Mouse (Mus musculus) 3134 (cell line): ENCODE results near the gene Cirbp.
"Not testable (repeated sequence)": the region's sequence is repeated elsewhere in the genome, so short reads cannot be mapped to it uniquely, and the experiment has no call there.

Source experiments
- DNase-seq: peaks from one replicate; pipeline ENCODE4 v3.0.0-alpha.2; 2011; ENCODE audit warnings: low spot score; ENCODE audit not compliant: insufficient read length; ENCODE audit errors: extremely low read depth

The Cirbp gene

DNA sequence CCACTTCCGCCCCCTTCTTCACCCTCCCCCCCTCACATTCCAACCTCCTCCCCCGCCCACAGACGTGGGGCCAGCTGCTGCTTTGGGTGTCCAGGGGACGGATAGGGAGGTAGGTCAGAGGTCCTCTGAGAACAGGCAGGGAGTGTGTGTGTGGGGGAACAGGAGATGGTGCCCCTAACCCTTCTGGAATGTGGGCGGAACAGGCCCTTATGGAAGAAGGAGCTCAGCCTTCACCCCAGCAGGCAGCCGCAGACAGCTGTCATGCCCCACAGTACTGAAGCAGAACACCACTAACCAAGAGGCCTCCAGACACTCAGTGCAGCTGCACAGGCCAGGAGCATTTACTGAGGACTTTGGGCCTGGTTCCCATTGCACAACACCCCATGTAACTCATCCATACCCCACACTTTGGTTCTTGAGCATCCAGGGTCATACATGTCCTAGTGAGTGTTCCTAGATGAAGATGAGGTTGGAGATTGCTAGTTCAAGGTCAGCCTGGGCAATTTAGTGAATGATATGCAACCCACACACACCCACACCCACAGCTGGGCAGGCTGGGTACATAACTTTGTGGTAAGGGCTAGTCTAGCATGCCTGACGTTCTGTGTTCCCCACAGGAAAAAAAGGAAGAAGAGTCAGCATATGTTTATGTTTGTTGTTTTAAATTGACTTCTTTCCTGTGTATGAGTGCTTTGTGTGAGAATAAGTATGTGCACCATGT lies 4.1 kb upstream of the Cirbp start:
- DNase-seq: no peak

DNA sequence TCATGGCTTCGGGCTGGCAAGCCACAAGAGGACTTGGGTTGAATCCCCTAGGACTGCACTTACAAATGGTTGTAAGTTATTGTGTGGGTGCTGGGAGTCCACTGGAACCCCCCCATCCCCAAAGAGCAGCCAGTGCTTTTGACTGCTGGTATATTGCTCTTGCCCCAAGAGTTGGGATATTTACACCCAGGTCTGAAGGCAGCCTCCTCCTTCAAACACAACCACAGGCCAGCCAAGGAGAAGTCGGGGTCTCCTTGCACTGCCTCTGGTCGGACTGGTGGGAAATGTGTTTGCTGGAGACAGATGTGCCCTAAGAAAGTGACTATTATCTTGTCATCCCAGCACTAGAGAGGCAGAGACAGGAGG lies 3.6 kb upstream of the Cirbp start:
- no peak for DNase-seq

DNA sequence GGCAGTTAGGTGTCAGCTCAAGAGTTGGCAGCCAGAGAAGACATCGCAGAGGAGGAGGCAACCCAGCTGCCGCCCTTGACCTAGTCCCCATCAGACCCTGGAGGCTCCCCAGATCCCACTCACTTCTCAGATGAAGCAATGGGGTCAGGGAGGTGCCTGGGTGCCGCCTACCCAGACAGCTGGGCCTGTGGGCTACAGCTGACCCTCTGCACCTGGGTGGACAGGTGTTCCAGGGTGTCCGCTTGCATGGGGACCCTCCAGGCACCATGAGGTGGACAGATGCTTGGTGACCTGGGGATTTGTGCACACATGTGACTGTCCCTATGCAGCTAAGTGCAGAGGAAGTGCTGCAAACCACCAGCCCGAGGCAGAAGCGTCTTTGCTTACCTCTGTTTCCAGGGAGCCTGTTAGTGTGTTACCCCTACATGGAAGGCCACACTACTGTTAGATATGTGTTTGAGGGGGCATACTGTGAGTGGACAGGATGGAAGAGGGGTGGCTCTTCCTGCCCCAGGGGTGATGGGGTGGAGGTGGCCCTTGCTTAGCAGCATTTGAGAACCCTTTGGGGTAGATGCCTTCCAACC lies 3.0 kb upstream of the Cirbp start:
- no peak for DNase-seq

DNA sequence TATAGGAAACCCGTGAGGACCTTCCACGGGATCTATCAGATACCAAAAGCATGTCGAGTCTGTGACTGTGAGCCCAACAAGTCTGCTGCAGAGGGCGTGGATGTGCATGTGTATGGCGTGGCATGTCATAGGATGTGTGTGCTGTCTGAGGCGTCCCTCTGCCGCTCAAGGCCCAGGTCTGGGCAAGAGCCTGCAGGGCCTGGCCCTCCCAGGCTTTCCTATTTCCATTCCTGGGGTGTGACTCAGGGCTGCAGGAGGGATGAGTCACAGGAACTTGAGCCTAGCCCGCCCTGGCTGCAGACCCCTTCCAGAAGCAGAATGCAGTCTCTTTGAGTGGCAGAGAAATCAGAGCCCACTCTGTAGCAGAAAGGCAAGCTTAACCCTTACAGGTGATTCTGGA lies 2.1 kb upstream of the Cirbp start:
- DNase-seq: peak; percentile 87

DNA sequence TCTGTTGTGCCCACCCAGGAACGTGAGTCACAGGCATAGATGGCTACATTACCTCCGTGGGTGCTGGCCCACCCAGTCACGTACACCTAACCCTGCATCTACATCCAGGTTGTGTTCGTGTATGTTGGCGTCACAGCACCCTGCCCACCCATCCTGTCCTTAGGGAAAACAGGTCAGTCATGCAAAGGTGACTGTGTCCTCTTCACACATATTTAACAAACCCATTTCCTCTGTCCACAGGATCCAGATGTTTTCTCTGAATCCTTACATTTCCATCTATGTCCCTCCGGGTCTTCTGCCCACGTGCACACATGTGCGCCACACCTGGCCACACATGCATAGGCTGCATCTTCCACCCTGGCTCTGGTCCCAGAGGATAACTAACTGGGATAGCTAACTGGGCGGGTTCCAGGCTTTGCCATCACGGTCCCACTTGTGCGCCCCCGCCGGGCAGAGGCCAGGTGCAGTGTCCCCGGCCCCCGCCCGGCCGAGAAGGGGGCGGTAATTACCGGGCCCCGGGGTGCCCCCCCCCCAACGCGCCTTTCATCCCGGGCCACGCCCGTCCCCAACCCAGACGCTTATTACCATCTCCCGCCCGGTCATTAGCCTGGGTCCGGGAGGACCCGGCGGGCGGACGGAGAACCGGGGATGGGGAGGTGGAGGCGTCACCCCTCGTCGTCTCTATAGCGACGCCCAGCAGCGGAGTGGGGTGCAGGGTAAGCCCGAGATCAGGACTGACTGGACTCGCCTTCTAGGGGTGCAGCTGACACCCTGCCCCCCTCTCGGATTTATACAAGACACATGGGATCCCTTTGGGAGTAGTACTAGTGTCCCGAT lies 1.4 kb upstream of the Cirbp start:
- no peak for DNase-seq

DNA sequence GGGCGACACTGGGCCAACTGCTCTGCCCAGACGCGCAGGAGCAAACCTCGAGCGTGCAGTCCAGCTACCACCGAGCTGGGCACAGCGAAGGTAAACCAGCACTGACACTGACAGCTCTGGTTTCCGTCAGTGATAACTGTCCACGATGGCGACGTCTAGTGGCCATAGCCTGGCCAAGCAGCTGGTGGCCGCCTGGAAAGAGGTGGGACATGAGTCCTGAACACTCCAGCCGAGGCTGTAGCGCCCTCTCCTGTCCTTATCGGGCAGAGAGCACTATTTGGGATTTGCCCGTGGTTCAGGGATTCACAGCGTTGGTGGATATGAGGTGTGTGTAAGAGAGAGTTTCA lies 814 bp upstream of the Cirbp start:
- peak; percentile 87 for DNase-seq

DNA sequence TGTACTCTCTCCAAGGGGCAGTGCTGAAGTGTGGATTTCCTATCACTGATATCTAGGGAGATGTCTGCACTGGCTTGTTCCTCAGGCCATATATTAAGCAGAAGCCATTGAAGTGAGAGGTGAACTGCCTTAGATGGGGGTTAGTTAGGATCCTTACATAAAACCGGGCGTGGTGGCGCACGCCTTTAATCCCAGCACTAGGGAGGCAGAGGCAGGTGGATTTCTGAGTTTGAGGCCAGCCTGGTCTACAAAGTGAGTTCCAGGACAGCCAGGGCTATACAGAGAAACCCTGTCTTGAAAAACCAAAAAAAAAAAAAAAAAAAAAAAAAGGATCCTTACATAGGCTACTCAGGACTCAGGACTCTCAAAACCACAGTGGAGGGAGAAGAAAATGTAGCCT lies 351 bp downstream of the Cirbp start:
- not testable (repeated sequence) for DNase-seq

DNA sequence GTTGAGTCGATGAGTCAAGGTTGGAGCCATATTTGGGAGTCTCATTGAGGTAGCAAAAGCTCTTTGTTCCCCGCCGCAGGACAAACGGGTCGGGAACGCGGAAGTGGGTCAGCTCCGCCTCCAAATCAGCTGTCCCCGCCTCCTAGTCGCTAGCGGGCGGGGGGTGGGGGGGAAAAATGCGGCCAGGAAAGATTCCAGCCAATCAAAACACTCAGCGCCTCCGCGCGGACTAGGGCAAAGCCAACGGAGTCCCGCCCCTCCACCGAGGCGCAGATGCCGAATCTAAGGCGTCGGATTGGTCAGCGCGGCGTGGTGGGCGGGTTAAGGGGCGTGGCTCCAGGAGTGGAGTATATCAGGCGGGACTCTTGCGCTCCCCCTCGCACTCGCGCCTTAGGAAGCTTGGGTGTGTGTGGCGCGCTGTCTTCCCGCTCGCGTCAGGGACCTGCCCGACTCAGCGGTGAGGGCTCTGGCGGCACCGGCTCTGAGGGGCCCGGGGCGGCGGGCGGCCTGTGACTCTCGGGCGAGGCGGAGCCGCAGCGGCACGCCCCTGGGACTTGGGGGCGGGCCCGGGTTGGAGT lies 1.8 kb downstream of the Cirbp start:
- peak; percentile 99 for DNase-seq

DNA sequence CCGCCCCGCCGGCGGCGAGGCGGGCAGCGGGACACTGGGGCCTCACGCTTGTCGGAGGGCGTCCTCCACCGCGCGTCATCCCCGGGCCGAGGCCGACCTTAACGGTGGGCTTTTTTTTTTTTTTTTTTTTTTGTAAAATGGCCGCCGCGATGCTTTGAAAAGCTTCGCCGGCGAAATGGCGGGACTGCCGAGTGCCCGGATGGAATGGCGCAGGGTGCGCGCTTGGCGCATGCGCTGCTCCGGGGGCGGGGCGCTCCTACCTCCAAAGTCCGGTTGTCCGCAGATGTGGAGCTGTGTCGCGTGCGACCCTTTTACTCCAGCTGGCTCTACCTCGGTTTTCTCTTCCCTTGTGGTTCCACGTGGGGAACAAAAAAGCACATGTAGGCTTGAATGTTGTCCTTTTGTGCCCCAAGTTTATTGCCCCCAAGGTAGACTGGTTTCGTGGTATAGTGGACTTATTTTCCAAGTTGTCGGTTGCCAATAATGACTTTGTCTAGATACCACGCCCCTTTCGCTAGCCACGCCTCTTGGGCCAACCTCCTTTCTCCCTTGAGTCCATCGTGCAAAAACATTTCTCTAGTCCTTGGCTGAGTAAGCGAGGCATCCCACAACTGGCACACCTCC lies 2.4 kb downstream of the Cirbp start:
- DNase-seq: peak; percentile 98

DNA sequence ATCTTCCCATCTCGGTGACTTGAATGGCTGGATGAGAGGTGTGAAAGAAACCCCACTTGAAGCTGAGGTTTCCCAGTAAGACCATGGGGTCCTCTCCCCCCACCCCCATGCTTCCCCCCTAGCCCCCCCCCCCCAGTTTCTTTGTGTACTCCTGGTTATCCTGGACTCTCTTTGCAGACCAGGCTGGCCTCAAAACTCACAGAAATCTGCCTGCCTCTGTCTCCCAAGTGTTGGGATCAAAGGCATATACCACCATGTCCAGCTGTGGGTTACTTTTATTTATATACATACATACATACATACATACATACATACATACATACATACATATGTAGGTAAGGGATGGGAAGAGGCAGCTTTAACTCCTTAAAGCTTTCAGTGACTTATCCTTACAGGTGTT lies 3.3 kb downstream of the Cirbp start:
- DNase-seq: no peak

DNA sequence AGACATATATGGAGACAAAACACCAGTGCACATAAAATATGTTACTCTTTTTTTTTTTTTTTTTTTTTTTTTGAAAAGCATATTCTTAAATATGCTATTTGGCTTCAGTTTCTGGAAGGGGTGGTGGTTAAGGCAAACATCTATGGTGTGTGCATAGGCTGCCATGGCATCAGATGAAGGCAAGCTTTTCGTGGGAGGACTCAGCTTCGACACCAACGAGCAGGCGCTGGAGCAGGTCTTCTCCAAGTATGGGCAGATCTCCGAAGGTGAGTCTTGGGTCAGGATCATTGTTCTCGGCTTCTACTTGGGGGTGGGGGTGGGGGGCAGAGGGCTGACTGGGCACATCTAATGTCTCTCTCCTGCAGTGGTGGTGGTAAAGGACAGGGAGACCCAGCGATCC lies 3.9 kb downstream of the Cirbp start:
- DNase-seq: no peak

DNA sequence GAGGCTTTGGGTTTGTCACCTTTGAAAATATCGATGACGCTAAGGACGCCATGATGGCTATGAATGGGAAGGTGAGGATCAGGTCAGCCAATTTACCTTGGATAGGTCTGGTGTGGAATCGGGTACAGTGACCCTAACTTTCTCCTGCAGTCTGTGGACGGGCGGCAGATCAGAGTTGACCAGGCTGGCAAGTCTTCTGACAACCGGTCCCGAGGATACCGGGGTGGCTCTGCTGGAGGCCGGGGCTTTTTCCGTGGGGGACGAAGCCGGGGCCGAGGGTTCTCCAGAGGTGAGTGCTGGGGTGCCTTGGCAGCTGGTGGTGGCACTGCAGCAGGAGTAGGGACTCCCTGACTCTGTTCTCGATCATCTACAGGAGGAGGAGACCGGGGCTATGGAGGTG lies 4.3 kb downstream of the Cirbp start:
- DNase-seq: no peak

DNA sequence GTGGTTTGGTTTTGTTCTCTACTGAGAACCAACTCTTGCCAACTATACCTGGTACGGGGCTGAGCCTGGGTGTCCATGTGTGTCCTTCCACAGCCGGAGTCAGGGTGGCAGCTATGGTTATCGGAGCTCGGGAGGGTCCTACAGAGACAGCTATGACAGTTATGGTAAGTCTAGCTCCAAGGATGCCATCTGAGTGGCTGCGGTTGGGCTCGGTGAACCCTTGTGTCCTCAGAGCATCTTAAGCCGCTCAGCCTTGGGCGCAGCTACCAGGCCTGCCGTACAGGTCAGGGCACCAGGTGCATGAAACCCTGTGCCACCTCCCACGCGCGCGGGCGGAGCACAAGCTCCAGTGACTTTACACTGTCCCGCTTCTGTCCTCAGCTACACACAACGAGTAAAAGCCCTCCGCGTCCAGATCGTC lies 4.8 kb downstream of the Cirbp start:
- DNase-seq: no peak

DNA sequence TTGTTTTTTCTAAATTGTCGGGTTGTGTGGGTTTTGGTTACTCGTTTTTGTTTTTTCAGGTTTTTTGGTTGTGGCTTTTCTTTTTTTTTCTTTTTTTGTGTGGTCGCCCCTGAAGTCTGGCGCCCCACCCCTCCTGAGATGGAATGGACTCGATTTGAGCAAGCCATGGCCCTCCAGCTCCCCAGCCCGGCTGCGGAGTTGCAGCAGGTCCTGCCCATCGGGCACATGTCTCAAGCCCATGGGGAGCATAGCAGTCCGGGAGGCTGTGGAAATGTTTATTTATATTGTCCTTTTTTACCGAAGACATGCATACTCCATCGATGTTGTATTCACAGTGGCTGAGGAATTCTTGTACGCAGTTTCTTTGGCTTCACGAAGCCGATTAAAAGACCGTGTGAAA lies 5.5 kb downstream of the Cirbp start:
- no peak for DNase-seq

DNA sequence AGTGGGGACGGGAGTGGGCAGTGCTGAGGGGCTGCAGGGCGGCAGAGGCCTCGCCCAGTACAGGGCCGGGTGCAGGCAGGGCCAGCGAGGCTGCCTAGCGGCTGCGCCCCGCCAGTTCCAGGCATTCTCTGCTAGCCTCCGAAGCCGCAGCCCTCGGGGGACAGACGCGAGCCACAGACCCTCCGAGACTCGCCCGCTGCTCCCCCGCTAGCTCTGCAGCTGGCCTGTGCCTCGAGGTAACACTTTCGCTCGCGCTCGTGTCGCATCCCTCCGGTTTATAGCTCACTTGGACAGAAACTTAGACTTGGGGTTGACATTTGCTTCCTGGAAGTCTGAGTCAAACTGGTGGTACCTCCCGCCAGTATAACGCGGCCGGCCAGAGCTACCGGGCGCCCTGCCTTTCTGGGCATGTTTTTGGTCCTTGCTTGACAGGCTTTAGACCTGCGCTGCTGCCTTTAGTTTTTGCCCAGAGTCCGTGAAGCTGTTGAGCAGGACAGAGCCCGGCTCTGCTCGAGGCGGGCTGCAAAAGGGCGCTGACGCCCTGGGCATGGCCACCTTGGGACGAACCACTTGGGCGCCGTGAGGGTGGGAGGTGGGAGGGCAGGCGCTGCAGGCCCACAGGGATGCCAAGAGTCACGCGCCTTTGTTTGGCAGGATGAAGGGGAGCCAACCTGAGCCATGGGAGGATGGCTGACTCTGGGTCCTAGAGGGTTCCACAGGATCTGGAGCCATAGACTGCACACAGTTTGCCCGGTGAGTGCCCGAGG lies 6.2 kb downstream of the Cirbp start:
- no peak for DNase-seq

DNA sequence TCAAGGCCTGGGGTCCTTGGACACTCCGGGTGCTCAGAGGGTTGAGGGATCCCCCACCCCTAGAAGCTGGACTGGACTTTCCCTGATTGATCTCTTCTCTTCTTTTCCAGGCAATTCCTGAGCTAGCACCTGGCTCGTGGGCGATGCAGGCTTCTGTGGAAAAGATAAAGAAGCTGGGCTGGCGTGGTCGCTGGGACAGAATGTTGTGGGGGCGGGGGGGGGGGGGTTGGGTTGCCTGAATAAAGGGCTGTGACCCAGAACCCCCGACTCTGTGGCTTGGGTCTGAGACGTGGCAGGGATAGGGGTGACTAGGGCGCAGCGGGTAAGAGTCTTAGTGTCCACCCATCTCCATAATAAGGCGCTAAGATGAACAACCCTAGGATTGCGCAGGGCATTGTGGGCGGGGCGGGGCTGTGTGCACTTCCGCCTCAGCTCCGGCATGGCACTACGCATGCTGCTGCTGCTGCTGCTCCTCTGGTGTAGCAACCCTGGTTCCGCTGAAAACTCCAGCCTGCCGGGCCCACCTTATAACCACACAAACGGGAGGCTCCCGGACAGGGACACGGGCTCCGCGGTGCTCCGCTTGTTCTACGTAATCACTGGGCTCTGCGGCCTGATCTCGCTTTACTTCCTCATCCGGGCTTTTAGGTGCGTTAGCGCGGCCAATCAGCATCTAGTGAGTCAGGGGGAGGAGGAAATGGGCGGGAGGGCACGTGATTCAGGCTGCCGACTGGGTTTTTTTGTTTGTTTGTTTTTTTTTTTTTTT lies 6.9 kb downstream of the Cirbp start, which contains the start of gene 1600002K03Rik:
Gene 1600002K03Rik, plus strand, starts transcription at position 418 of the 766 bp plus-strand sequence.
- DNase-seq: peak; percentile 92

DNA sequence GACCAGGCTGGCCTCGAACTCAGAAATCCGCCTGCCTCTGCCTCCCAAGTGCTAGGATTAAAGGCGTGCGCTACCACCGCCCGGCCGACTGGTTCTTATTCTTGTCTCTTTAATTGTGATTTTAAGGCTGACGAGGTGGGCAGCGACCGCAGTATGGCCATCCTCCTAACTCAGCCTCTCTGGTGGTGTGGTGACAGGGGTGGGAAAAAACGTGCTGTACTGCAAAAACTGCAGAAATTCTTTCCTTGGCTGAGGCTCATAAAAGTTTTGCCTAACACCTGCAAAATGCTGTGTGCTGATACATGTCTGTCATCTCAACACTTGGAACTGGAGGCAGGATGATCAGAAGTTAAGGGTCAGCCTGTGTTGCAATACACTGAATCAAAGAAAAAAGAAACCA lies 7.6 kb downstream of the Cirbp start:
- no peak for DNase-seq

DNA sequence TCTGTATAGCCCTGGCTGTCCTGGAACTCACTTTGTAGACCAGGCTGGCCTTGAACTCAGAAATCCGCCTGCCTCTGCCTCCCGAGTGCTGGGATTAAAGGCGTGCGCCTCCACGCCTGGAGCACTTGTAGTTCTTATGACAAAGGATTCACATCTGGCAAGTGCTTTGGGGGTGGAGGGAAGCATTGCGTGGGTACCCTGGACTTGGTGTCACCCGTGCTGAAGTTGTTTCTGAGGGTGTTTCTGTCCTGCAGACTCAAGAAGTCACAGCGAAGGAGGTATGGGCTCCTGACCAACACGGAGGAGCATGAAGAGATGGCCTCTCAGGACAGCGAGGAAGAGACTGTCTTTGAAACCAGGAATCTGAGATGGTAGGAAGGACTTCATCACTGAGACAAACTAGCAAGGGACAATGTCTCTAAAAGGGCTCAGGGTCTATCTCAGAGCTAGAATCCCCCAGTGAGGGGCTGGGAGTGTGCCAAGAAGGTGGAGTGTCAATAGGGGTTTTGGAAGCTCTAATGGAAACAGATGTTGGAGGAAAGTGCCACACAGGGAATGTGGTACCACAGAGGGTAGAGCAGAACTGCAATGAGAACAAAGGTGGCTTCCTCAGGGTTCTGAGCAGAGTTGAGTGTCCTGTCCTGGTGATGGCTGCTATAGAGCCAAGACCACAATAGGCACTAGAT lies 8.3 kb downstream of the Cirbp start:
- no peak for DNase-seq

DNA sequence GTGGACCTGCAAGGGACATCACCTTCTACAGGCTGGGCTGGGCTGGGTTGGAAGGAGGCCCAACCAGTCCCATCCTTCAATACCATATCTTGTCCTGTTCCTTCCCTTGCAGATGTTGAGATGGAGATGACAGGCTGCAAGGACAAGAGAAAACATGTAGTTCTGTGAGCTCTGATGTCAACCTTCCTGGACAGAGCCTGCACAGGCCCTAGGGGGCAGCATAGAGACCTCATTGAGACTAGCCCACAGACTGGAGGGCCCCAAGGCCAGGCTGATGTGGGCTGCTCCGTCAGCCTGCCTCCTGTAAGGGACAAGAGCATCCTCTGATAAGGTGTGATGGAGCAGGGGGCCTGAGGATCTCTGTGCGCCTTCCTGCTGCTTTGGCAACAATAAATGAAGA lies 8.9 kb downstream of the Cirbp start:
- DNase-seq: no peak
